Mouse (Mus musculus) ES-Bruce4 (cell line): ENCODE measurements at regions not wholly inside any gene's neighbourhood (a gene's known extent, or its start where the extent isn't known, plus 50 kb on each side); places are given as distances from the start of the nearest gene placed in this dataset.
"Not testable (repeated sequence)": the region's sequence is repeated elsewhere in the genome, so short reads cannot be mapped to it uniquely, and the experiment has no call there.

ENCODE experiments used
- H3K27ac ChIP-seq: 2 replicates; pipeline ENCODE4 v1.5.1; 2012; ENCODE audit warnings: low read length, inconsistent platforms; ENCODE audit not compliant: insufficient read depth
- H3K27me3 ChIP-seq: 2 replicates; pipeline ENCODE4 v1.6.1; 2012; ENCODE audit warnings: mild to moderate bottlenecking, low read length, inconsistent platforms; ENCODE audit not compliant: control insufficient read depth, poor library complexity, insufficient read depth, severe bottlenecking
- H3K36me3 ChIP-seq: 2 replicates; pipeline ENCODE4 v1.6.1; 2012; ENCODE audit warnings: inconsistent platforms, mild to moderate bottlenecking, low read length, moderate library complexity; ENCODE audit not compliant: control insufficient read depth, poor library complexity, insufficient read depth, severe bottlenecking
- H3K4me1 ChIP-seq: one replicate; pipeline ENCODE4 v1.8.1; 2011; ENCODE audit warnings: low read length; ENCODE audit not compliant: control insufficient read depth, insufficient read depth
- H3K4me3 ChIP-seq: 2 replicates; pipeline ENCODE4 v1.5.1; 2011; ENCODE audit warnings: low read depth, mild to moderate bottlenecking, low read length
- H3K9ac ChIP-seq: 2 replicates; pipeline ENCODE4 v1.6.1; 2012; ENCODE audit warnings: low read depth, mild to moderate bottlenecking, inconsistent platforms; ENCODE audit not compliant: poor library complexity, severe bottlenecking
- H3K9me3 ChIP-seq: replicated peaks from 2 replicates; pipeline ENCODE4 v1.6.1; 2012; ENCODE audit warnings: mild to moderate bottlenecking, low read length, inconsistent platforms; ENCODE audit not compliant: control insufficient read depth, poor library complexity, insufficient read depth, severe bottlenecking
- CTCF ChIP-seq: IDR thresholded peaks from one replicate; pipeline ENCODE4 v1.8.1; 2011; ENCODE audit warnings: low read depth, low read length
- EP300 ChIP-seq: IDR thresholded peaks from 2 replicates; pipeline ENCODE4 v1.6.1; 2011; ENCODE audit warnings: low read depth, low read length; ENCODE audit not compliant: insufficient read depth
- POLR2A ChIP-seq: IDR thresholded peaks from one replicate; pipeline ENCODE4 v1.8.1; 2011; ENCODE audit warnings: low read length; ENCODE audit not compliant: insufficient read depth

- Histone ChIP-seq H3K27ac (no peak overlapping the region), H3K36me3 (no peaks in the 10 kb centered on the region), H3K4me1 (no peaks in the 10 kb centered on the region), H3K4me3 (no peak overlapping the region), H3K9me3 (no peaks in the 10 kb centered on the region), H3K27me3 (no peaks in the 10 kb centered on the region), H3K9ac (no peak overlapping the region)
- TF ChIP-seq EP300 (no peak), CTCF (no peak), POLR2A (no peak)
These were observed 436.6 kb downstream of the Mei4 start for GRCm38 (mm10) chr9:82300046-82300445.

DNA sequence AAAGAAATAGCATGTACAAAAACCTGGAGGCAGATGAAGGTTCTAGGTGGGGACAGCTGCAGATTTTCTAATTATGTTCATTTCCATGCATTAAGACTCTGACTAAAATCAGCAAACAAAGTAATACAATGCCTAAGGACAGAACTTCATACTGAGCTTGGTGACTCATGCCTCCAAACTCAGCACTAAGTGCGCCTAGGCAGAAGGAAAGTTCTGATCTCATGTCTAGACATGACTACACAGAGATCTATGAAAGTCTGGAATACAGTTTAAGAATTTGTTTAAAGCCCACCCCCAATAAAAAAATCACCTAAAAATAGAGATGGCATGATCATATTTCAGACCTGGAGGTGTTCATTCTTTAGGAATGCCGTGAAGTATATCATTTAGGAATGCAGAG lies 442.8 kb downstream of the Mei4 start:
- H3K27me3 ChIP-seq: no peaks in the 10 kb centered on the region
- no peaks in the 10 kb centered on the region for H3K4me1 ChIP-seq
- no peaks in the 10 kb centered on the region for H3K9me3 ChIP-seq
- TF ChIP-seq CTCF (no peak), EP300 (no peak)
- H3K27ac ChIP-seq: no peak overlapping the region
- no peak overlapping the region for H3K4me3 ChIP-seq
- H3K9ac ChIP-seq: no peak overlapping the region
- no peaks in the 10 kb centered on the region for H3K36me3 ChIP-seq

GRCm38 (mm10) chr9:82312466-82312865 lies 449.0 kb downstream of the Mei4 start:
- H3K27ac ChIP-seq: no peak overlapping the region
- H3K27me3 ChIP-seq: no peaks in the 10 kb centered on the region
- no peak overlapping the region for H3K9ac ChIP-seq
- no peaks in the 10 kb centered on the region for H3K4me1 ChIP-seq
- TF ChIP-seq POLR2A (no peak), CTCF (no peak), EP300 (no peak)
- H3K9me3 ChIP-seq: no peaks in the 10 kb centered on the region
- H3K4me3 ChIP-seq: no peak overlapping the region
- no peaks in the 10 kb centered on the region for H3K36me3 ChIP-seq

DNA sequence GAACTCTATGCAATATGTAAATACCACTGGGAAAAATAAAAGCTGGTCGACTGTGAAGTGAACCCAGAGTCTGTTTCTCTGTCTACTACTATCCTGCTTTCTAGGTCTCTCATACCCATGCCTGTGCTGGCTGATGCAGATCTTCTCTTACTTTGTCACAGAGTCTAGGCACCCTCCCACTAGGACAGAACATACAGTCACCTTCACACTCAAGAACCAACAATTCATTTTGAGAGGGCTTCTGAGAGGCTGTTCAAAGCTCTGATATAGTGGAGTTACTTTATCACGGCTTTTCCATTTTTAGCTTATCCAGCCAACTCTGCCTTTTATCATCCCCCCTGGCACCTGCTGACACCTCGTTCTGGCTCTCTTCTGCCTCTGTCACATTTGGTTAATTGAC lies 477.0 kb downstream of the Mei4 start:
- Histone ChIP-seq H3K9ac (no peak overlapping the region), H3K4me3 (no peak overlapping the region), H3K27me3 (no peaks in the 10 kb centered on the region), H3K27ac (no peak overlapping the region), H3K9me3 (no peaks in the 10 kb centered on the region), H3K36me3 (no peaks in the 10 kb centered on the region), H3K4me1 (no peaks in the 10 kb centered on the region)
- no peak for TF ChIP-seq EP300
- TF ChIP-seq POLR2A: no peak
- TF ChIP-seq CTCF: no peak

- not testable (repeated sequence) for H3K9ac ChIP-seq, H3K9me3 ChIP-seq, H3K36me3 ChIP-seq, H3K27ac ChIP-seq, H3K27me3 ChIP-seq, H3K4me3 ChIP-seq, H3K4me1 ChIP-seq
These were observed 478.6 kb upstream of the Irak1bp1 start for GRCm38 (mm10) chr9:82350784-82351183.

DNA sequence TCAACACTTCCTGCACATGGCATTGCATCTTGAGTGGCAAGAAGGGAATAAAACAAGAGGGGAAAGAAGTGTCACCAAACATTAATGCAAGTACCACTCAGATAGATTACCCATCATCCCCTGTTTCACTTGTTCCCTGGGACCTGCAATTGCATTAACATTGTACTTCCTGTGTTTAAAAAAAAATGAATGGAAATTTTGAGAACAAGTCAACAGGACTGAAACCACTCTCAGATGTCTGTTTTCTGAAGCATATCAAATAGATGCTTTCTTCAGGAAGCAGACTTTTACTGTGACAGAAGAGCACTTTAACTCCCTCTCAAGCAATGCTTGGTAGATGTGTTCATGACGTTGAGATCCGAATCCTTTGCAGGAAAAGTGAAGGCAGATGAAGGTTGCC lies 469.8 kb upstream of the Irak1bp1 start:
- H3K4me1 ChIP-seq: no peaks in the 10 kb centered on the region
- no peaks in the 10 kb centered on the region for H3K27me3 ChIP-seq
- TF ChIP-seq CTCF (no peak), EP300 (no peak), POLR2A (no peak)
- no peaks in the 10 kb centered on the region for H3K9me3 ChIP-seq
- no peak overlapping the region for H3K27ac ChIP-seq
- no peaks in the 10 kb centered on the region for H3K36me3 ChIP-seq
- no peak overlapping the region for H3K4me3 ChIP-seq
- no peak overlapping the region for H3K9ac ChIP-seq
